Mouse (Mus musculus): ENCODE data around the gene Arfgef2.

Arfgef2 gene

GRCm38 (mm10) chr2:166806813-166807212 is 1.4 kb downstream of the Arfgef2 start:
- no peak for DNase-seq (ENCODE audit: low spot score in 2 of 2)

GRCm38 (mm10) chr2:166809499-166809898 is 4.1 kb downstream of the Arfgef2 start:
- no peak for DNase-seq (ENCODE audit: low spot score in 2 of 2)

GRCm38 (mm10) chr2:166810821-166811220 is 5.4 kb downstream of the Arfgef2 start:
- DNase-seq (ENCODE audit: low spot score in 2 of 2): no peak

GRCm38 (mm10) chr2:166818463-166819143 is 13.2 kb downstream of the Arfgef2 start:
- DNase-seq (ENCODE audit: low spot score in 2 of 2): no peak

GRCm38 (mm10) chr2:166819849-166820248 is 14.5 kb downstream of the Arfgef2 start:
- DNase-seq (ENCODE audit: low spot score in 2 of 2): no peak

GRCm38 (mm10) chr2:166820844-166821243 is 15.5 kb downstream of the Arfgef2 start:
- no peak for DNase-seq (ENCODE audit: low spot score in 2 of 2)

GRCm38 (mm10) chr2:166821406-166821805 is 16.0 kb downstream of the Arfgef2 start:
- no peak for DNase-seq (ENCODE audit: low spot score in 2 of 2)

GRCm38 (mm10) chr2:166822119-166822826 is 16.9 kb downstream of the Arfgef2 start:
- DNase-seq (ENCODE audit: low spot score in 2 of 2): no peak

GRCm38 (mm10) chr2:166822901-166823300 is 17.5 kb downstream of the Arfgef2 start:
- no peak for DNase-seq (ENCODE audit: low spot score in 2 of 2)

GRCm38 (mm10) chr2:166824386-166824785 is 19.0 kb downstream of the Arfgef2 start:
- no peak for DNase-seq (ENCODE audit: low spot score in 2 of 2)

GRCm38 (mm10) chr2:166824998-166825397 is 19.6 kb downstream of the Arfgef2 start:
- DNase-seq (ENCODE audit: low spot score in 2 of 2): no peak

GRCm38 (mm10) chr2:166826491-166827224 is 21.3 kb downstream of the Arfgef2 start:
- peak in 1 of 2 experiments; percentile 55 for DNase-seq (ENCODE audit: low spot score in 2 of 2)

GRCm38 (mm10) chr2:166828306-166828705 is 22.9 kb downstream of the Arfgef2 start:
- no peak for DNase-seq (ENCODE audit: low spot score in 2 of 2)

- DNase-seq (ENCODE audit: low spot score in 2 of 2): no peak
These were observed 25.0 kb downstream of the Arfgef2 start for GRCm38 (mm10) chr2:166830350-166830749.

- DNase-seq (ENCODE audit: low spot score in 2 of 2): no peak
These were observed 28.7 kb downstream of the Arfgef2 start for GRCm38 (mm10) chr2:166834091-166834490.

GRCm38 (mm10) chr2:166834796-166835195 is 29.4 kb downstream of the Arfgef2 start:
- DNase-seq (ENCODE audit: low spot score in 2 of 2): no peak

GRCm38 (mm10) chr2:166835581-166835980 is 30.2 kb downstream of the Arfgef2 start:
- DNase-seq (ENCODE audit: low spot score in 2 of 2): no peak

GRCm38 (mm10) chr2:166841813-166842212 is 36.4 kb downstream of the Arfgef2 start:
- DNase-seq (ENCODE audit: low spot score in 2 of 2): no peak

- no peak for DNase-seq (ENCODE audit: low spot score in 2 of 2)
These were observed 45.3 kb downstream of the Arfgef2 start for GRCm38 (mm10) chr2:166850691-166851090.

GRCm38 (mm10) chr2:166852270-166852669 is 46.9 kb downstream of the Arfgef2 start:
- DNase-seq (ENCODE audit: low spot score in 2 of 2): peak in 1 of 2 experiments; percentile 28

GRCm38 (mm10) chr2:166855771-166856170 is 50.4 kb downstream of the Arfgef2 start:
- no peak for DNase-seq (ENCODE audit: low spot score in 2 of 2)

- no peak for DNase-seq (ENCODE audit: low spot score in 2 of 2)
These were observed 51.0 kb downstream of the Arfgef2 start for GRCm38 (mm10) chr2:166856366-166856765.
